Mouse (Mus musculus): ENCODE measurements around the gene Fgfr2.

DNA sequence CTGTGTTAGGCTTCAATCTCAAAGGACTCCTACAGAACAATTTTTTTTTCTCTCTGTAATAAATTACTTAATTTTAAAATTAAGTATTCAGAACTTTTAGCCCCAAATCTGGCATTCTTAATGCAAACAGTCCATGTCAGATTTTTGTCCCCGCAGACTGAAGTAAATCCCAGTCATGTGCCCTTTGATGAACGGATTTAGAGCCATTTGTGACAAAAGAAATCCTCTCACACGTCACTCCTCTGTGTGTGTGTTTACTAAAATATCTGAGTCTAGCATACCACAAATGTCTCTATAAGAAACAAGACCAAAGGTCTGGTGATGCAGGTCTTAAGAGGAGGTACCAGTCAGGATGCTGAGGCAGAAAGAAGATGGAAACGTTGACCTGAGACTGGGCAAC lies 2906.9 kb downstream of the Fgfr2 start:
- no peak for TF ChIP-seq CTCF (conservative IDR thresholded peaks at IDR 0.05; ENCODE audit: low read length)
- no peak for TF ChIP-seq POU5F1 (IDR thresholded peaks at IDR 0.05; ENCODE audit: borderline replicate concordance, low read length)

Measured in E14TG2a.4 (cell line).